14 mouse cellular contexts compared by ENCODE assay signal in genomic region chr3:138747035-138747434, GRCm38 (mm10).
"Had no signal": no experiment of that assay in that cellular context is flagged by ENCODE, and none has a peak within 500 bp of the region (broad histone marks: within the 10 kb centered on the region; RNA-seq: fewer than 3 reads in every experiment).

No protein-coding gene starts in this region.

- ATAC-seq: liver, embryonic 12.5 days had no signal

- DNase-seq: kidney, adult 11 months; kidney, adult 8-10 months; kidney, postnatal 10 days; kidney, postnatal 36 days; left cerebral cortex, postnatal 4 days; lung, adult 18-20 months; lung, postnatal 10 days; lung, postnatal 36 days; midbrain, embryonic 14.5 days; right cerebral cortex, postnatal 25 days; thymus, adult 2 months; thymus, postnatal 14 days; thymus, postnatal 4 days had no signal
